Mouse (Mus musculus): ENCODE measurements at regions not wholly inside any gene's neighbourhood (a gene's known extent, or its start where the extent isn't known, plus 50 kb on each side); places are given as distances from the start of the nearest gene placed in this dataset.
A peak's percentile ranks its signal among the peaks of the same experiment; 100 is the strongest.

GRCm38 (mm10) chr8:126221631-126222030 is 76.7 kb upstream of the Slc35f3 start:
- Histone ChIP-seq H3K9ac (ENCODE audit: control insufficient read depth, low read depth, low read length, poor library complexity, severe bottlenecking) (no peak overlapping the region), H3K36me3 (ENCODE audit: control insufficient read depth in 1 of 2, insufficient read depth in 2 of 2, low read length in 2 of 2) (no peaks in the 10 kb centered on the region), H3K79me2 (ENCODE audit: control insufficient read depth, insufficient read depth, low read length, poor library complexity) (no peaks in the 10 kb centered on the region), H3K4me1 (ENCODE audit: control insufficient read depth in 1 of 2, insufficient read depth in 2 of 2, low read length in 2 of 2) (no peaks in the 10 kb centered on the region), H3K27ac (ENCODE audit: control insufficient read depth, low read depth, low read length) (no peak overlapping the region), H3K9me3 (replicated peaks; ENCODE audit: insufficient read depth, low read length) (no peaks in the 10 kb centered on the region), H3K27me3 (ENCODE audit: control insufficient read depth in 1 of 2, insufficient read depth in 2 of 2, low read length in 2 of 2) (no peaks in the 10 kb centered on the region), H3K4me3 (ENCODE audit: control insufficient read depth in 1 of 2, insufficient read depth in 1 of 2, low read depth in 2 of 2, low read length in 2 of 2) (no peak overlapping the region)
- 0 out of 2 replicates have a peak, but pooled peaks have one; percentile 8 for TF ChIP-seq SMC3 (IDR thresholded peaks at IDR 0.05; ENCODE audit: low read depth, low read length)
- no peak for TF ChIP-seq MYC (IDR thresholded peaks at IDR 0.05; ENCODE audit: low read depth, low read length)
- no peak for TF ChIP-seq TBP (IDR thresholded peaks at IDR 0.05; ENCODE audit: low read depth, low read length)
- peak in 1 of 3 experiments; percentile 6; a peak in 1 of 6 replicates for TF ChIP-seq CTCF (IDR thresholded peaks at IDR 0.05 in 2 of 3, conservative IDR thresholded peaks at IDR 0.05 in 1 of 3; ENCODE audit: control insufficient read depth in 1 of 3, insufficient read depth in 1 of 3, low read depth in 2 of 3, low read length in 3 of 3, poor library complexity in 1 of 3, severe bottlenecking in 1 of 3)
- DNase-seq (ENCODE audit: low read depth, low spot score), result no peak

- Histone ChIP-seq H3K27ac (ENCODE audit: control insufficient read depth, low read depth, low read length) (no peak overlapping the region), H3K9ac (ENCODE audit: control insufficient read depth, low read depth, low read length, poor library complexity, severe bottlenecking) (no peak overlapping the region), H3K27me3 (ENCODE audit: control insufficient read depth in 1 of 2, insufficient read depth in 2 of 2, low read length in 2 of 2) (no peaks in the 10 kb centered on the region), H3K9me3 (replicated peaks; ENCODE audit: insufficient read depth, low read length) (no peaks in the 10 kb centered on the region), H3K4me3 (ENCODE audit: control insufficient read depth in 1 of 2, insufficient read depth in 1 of 2, low read depth in 2 of 2, low read length in 2 of 2) (no peak overlapping the region), H3K79me2 (ENCODE audit: control insufficient read depth, insufficient read depth, low read length, poor library complexity) (no peaks in the 10 kb centered on the region), H3K36me3 (ENCODE audit: control insufficient read depth in 1 of 2, insufficient read depth in 2 of 2, low read length in 2 of 2) (no peaks in the 10 kb centered on the region), H3K4me1 (ENCODE audit: control insufficient read depth in 1 of 2, insufficient read depth in 2 of 2, low read length in 2 of 2) (no peaks in the 10 kb centered on the region)
- TF ChIP-seq MAFK (IDR thresholded peaks at IDR 0.05; ENCODE audit: borderline replicate concordance, low read depth, low read length) (no peak), ZNF384 (IDR thresholded peaks at IDR 0.05; ENCODE audit: low read depth, low read length) (no peak), MYB (IDR thresholded peaks at IDR 0.05; ENCODE audit: low read depth, low read length) (no peak), GABPA (IDR thresholded peaks at IDR 0.05; ENCODE audit: low read depth, low read length) (no peak), ZKSCAN1 (IDR thresholded peaks at IDR 0.05; ENCODE audit: low read depth, low read length) (no peak), TCF12 (IDR thresholded peaks at IDR 0.05; ENCODE audit: low read depth, low read length) (no peak), USF2 (IDR thresholded peaks at IDR 0.05; ENCODE audit: borderline replicate concordance in 1 of 2, insufficient read depth in 1 of 2, low read depth in 1 of 2, low read length in 2 of 2) (no peak), SIN3A (IDR thresholded peaks at IDR 0.05; ENCODE audit: low read length) (no peak), KAT2A (conservative IDR thresholded peaks at IDR 0.05; ENCODE audit: low read depth, low read length) (no peak), RCOR1 (IDR thresholded peaks at IDR 0.05; ENCODE audit: low read depth, low read length) (no peak), GATA1 (IDR thresholded peaks at IDR 0.05; ENCODE audit: low read depth, low read length) (no peak), TBP (IDR thresholded peaks at IDR 0.05; ENCODE audit: low read depth, low read length) (no peak), ELF1 (IDR thresholded peaks at IDR 0.05; ENCODE audit: low read depth, low read length) (no peak), CHD2 (IDR thresholded peaks at IDR 0.05; ENCODE audit: low read length) (no peak), POLR2AphosphoS5 (IDR thresholded peaks at IDR 0.05; ENCODE audit: borderline replicate concordance, low read depth, low read length) (no peak)
- DNase-seq (ENCODE audit: low read depth, low spot score), result no peak
These were observed 66.6 kb upstream of the Slc35f3 start for GRCm38 (mm10) chr8:126231801-126232200.

Data from MEL (cell line).